In the genomic region with DNA sequence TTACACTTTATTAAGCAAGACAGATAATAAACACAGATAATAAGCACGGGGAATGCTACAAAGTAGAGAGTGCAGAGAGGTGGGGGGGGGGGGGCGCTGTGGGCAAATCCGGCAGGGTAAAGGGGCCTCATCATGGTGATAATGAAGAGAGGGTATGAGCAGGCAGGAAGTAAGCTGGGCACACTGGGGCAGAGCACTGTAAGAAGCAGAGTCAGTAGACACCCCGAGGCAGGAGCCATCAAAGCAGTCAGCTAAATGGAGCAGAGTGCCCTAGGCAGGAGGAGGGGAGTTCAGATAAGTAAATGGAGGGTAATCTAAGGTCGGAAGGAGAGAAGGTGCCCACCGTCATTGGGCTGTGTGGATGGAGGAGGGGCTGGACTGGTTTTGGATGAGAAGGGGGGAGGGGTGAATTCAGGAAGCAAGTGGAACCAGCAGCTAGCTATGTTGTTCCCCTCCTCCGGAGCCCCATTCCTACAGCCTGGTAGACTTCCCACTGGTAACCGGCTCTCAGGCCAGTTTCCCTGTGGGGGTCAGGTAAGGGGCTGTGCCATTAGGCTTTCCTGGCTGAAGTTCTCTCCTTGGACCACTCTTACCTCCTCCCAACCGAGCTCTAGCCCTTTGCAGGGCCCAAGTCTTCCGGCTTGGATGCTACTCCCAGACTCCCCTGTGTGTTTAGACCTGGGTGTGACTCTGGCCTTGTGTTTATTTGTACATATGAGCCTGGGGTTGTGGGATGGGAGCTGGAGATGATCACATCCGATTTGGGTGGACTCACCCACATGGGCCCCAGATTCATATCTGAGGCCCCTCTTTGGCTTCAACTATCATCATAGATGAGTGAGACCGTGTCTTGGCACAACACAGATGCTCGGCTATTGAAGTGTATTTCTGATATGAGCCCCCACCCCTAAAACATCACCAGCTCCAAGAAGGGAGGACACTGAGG, we compare ENCODE assay signal across 11 mouse cellular contexts. TPM values are rescaled to one million over a fixed set of nuclear protein-coding genes. Genes with fewer than 3 reads are reported as not detected.
DNase-seq lines count a peak whose midpoint lies in the region; ATAC-seq and TF ChIP-seq lines count a peak whose summit lies in the region.
"Had no signal": no experiment of that assay in that cellular context is flagged by ENCODE, and none has a peak within 500 bp of the region (broad histone marks: within the 10 kb centered on the region; RNA-seq: fewer than 3 reads in every experiment).

No protein-coding gene starts in this region.

- H3K4me2 ChIP-seq in stomach, postnatal 0 days (replicated peaks; ENCODE audit: low read depth) = no peak overlapping the region

- no peaks in the 10 kb centered on the region for H3K9me3 ChIP-seq in stomach, postnatal 0 days (ENCODE audit: control insufficient read depth, low read length)
- H3K9me3 ChIP-seq: forebrain, embryonic 10.5 days had no signal

- no peak for TF ChIP-seq CTCF in lung, adult 2 months (IDR thresholded peaks at IDR 0.05; ENCODE audit: insufficient read depth, low read length)
- TF ChIP-seq CTCF in stomach, postnatal 0 days (IDR thresholded peaks at IDR 0.05; ENCODE audit: low read depth) = no peak

- peak; percentile 3 for DNase-seq in lung, adult 2 months
- no peak for DNase-seq in lung, postnatal 14 days
- peak; percentile 65 for DNase-seq in CD4-positive, CD25-positive, alpha-beta regulatory T cell, adult 2 months (ENCODE audit: low read depth, low spot score)
- DNase-seq in T-cell, adult 2 months (ENCODE audit: low spot score) = peak; percentile 31
- DNase-seq in stomach, postnatal 0 days (ENCODE audit: low spot score) = peak; percentile 13
- no peak for DNase-seq in left cerebral cortex, postnatal 25 days (ENCODE audit: low spot score in 2 of 2)
- DNase-seq: gastrocnemius, postnatal 10 days had no signal

- H3K4me1 ChIP-seq in lung, adult 2 months (ENCODE audit: control insufficient read depth, insufficient read depth, low read length) = peaks cover 6% of the 10 kb centered on the region
- H3K4me1 ChIP-seq in stomach, postnatal 0 days (replicated peaks; ENCODE audit: control insufficient read depth, insufficient read depth) = peaks cover 2% of the 10 kb centered on the region; the same call in 1 of the 2 replicates

- H3K27me3 ChIP-seq in stomach, postnatal 0 days (ENCODE audit: control insufficient read depth, insufficient read depth, low read length) = no peaks in the 10 kb centered on the region

- WGBS in lung, adult 2 months = 37% methylated on average over 13 of the region's 13 CpGs
- 33% methylated on average over 12 of the region's 13 CpGs for WGBS in stomach, postnatal 0 days

- ATAC-seq in stomach, postnatal 0 days (ENCODE audit: low FRiP score, low TSS enrichment) = no peak
- no peak for ATAC-seq in cerebellum, adult (ENCODE audit: insufficient number of reproducible peaks, low FRiP score, low TSS enrichment)
- ATAC-seq: hindbrain, embryonic 16.5 days had no signal

- no peak overlapping the region for H3K27ac ChIP-seq in stomach, postnatal 0 days (replicated peaks)
- H3K27ac ChIP-seq: forebrain, embryonic 10.5 days had no signal

- no peak overlapping the region for H3K4me3 ChIP-seq in lung, adult 2 months (replicated peaks; ENCODE audit: extremely low read depth, low read depth, low read length)
- H3K4me3 ChIP-seq in stomach, postnatal 0 days (ENCODE audit: low read depth, low read length) = no peak overlapping the region

- intact Hi-C loops in left cerebral cortex, postnatal 25 days (cut with DNase I) = loop anchor here (10.0 kb wide), 1 partner anchor 249 kb away; no protein-coding TSS in a partner anchor

- TF ChIP-seq EP300 in stomach, postnatal 0 days (optimal IDR thresholded peaks at IDR 0.05) = no peak

- TF ChIP-seq POLR2A in lung, adult 2 months (IDR thresholded peaks at IDR 0.05; ENCODE audit: borderline replicate concordance, extremely low read depth, low read depth, low read length) = no peak

- H3K9ac ChIP-seq in stomach, postnatal 0 days (ENCODE audit: low read length) = no peak overlapping the region

- no peaks in the 10 kb centered on the region for H3K36me3 ChIP-seq in stomach, postnatal 0 days (ENCODE audit: control insufficient read depth, insufficient read depth, low read length)
- H3K36me3 ChIP-seq: forebrain, embryonic 10.5 days; G1E had no signal

RNA-seq across cellular contexts. Expression of a gene that starts 1.9 kb away (rescaled TPM):
- 3.5 and 4.9 TPM in 2 replicates for polyA plus RNA-seq in lung, adult 2 months (2012; rRNA removed)
- polyA plus RNA-seq in stomach, postnatal 0 days (2015; fragmentation: Nextera tagmentation; extraction: Ambion mirVana) = 1.3 and 1.5 TPM in 2 replicates
- 1 to 10 TPM; 2.5 to 2.8 TPM for total RNA-seq in left cerebral cortex, postnatal 25 days (2021)
- polyA plus RNA-seq: G1E had no signal

Comparison
In these comparisons a context has a peak if more than half of its experiments do, and no peak if none do; other contexts are left out.
1. DNase-seq: peak in lung, adult 2 months (single experiment), CD4-positive, CD25-positive, alpha-beta regulatory T cell, adult 2 months (single experiment), T-cell, adult 2 months (single experiment) and stomach, postnatal 0 days (single experiment); none in lung, postnatal 14 days (single experiment) and left cerebral cortex, postnatal 25 days (0 of 2).